Mouse (Mus musculus): ENCODE results near the gene Cntn5.

DNA sequence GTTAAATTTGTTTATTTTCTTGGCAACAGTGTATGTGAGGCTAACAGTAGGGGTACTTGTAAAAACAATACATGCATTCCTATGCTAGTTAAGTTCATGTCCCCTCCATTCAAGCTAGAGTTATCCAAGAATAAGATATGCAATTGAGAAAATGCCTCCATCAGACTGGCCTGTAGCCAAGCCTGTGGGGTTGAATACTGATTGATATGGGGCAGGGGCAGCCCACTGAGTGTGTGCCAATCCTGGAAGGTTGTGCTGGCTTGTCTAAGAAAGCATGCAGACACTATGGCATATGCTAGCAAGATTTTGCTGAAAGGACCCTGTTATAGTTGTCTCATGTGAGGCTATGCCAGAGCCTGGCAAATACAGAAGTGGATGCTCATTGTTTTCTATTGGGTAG is 1196.8 kb downstream of the Cntn5 start:
- TF ChIP-seq CTCF (conservative IDR thresholded peaks at IDR 0.05; ENCODE audit: low read length) (no peak), NANOG (IDR thresholded peaks at IDR 0.05; ENCODE audit: borderline replicate concordance, low read length) (no peak), POU5F1 (IDR thresholded peaks at IDR 0.05; ENCODE audit: borderline replicate concordance, low read length) (no peak)
